Mouse (Mus musculus): ENCODE data around the gene Apoo. TPM values are rescaled to one million over a fixed set of nuclear protein-coding genes. Genes with fewer than 3 reads are reported as not detected.
"Not testable (repeated sequence)": the region's sequence is repeated elsewhere in the genome, so short reads cannot be mapped to it uniquely, and the experiment has no call there.

Apoo gene
- total RNA-seq (2021), result 10 to 100 TPM; 65.1 to 66.0 TPM
- long read RNA-seq, experiment 1, transcript Apoo-204 (9 exons, 784 nt), result major isoform, 36 of 44 reads
- long read RNA-seq, experiment 1, partial matches to known transcripts, result 2 of 44 reads
- long read RNA-seq, experiment 1, other reads (novel, unspliced or antisense), result 4 of 44 reads
- long read RNA-seq, experiment 2, transcript Apoo-204 (9 exons, 784 nt), result major isoform, 26 of 40 reads
- long read RNA-seq, experiment 2, partial matches to known transcripts, result 8 of 40 reads
- long read RNA-seq, experiment 2, other reads (novel, unspliced or antisense), result 4 of 40 reads

GRCm38 (mm10) chrX:94366670-94367241 lies at the start of gene Apoo, which contains the start of gene Fam90a1b:
Gene Apoo, plus strand, starts transcription at chrX:94367117.
Gene Fam90a1b, minus strand, starts transcription at chrX:94366777.
- peak; percentile 95 for DNase-seq (ENCODE audit: low spot score in 2 of 2)

GRCm38 (mm10) chrX:94321036-94321902 lies 45.6 kb upstream of the Apoo start:
- no peak for DNase-seq (ENCODE audit: low spot score in 2 of 2)

- not testable (repeated sequence) for DNase-seq (ENCODE audit: low spot score in 2 of 2)
These were observed 23.3 kb upstream of the Apoo start for GRCm38 (mm10) chrX:94343638-94344037.

DNA sequence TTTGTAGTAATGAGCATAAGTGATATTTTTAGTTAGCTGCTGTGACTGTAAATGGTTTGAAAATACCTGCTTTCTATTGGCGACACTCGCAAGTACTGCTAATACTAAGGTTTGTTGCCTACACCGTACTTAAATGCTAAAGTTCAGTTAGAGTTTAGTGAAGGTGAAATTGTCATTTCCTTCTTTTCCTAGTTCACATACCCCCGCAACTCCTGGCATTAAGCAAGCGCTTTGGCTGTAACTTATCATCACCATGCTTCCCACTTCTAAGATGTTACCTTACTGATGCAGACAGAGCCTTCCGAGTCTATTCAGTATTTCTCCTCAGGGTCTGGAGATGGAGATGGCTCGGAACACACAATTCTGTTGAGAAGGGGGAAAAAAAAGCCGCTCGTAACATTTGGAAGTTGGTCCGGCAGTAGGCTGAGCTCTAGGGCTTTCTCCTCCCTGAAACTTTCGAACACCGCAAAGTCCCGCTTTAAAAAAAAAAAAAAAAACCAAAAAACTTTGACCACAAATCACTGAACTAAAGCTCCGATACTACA lies 1.5 kb upstream of the Apoo start:
- peak in 1 of 2 experiments; percentile 1 for DNase-seq (ENCODE audit: low spot score in 2 of 2)

- DNase-seq (ENCODE audit: low spot score in 2 of 2), result peak; percentile 2 to 5
These were observed 888 bp upstream of the Apoo start for GRCm38 (mm10) chrX:94366029-94366428.

- peak in 1 of 2 experiments; percentile 5 for DNase-seq (ENCODE audit: low spot score in 2 of 2)
These were observed 331 bp downstream of the Apoo start for GRCm38 (mm10) chrX:94367248-94367647.

GRCm38 (mm10) chrX:94378734-94379133 lies 11.8 kb downstream of the Apoo start:
- no peak for DNase-seq (ENCODE audit: low spot score in 2 of 2)

DNA sequence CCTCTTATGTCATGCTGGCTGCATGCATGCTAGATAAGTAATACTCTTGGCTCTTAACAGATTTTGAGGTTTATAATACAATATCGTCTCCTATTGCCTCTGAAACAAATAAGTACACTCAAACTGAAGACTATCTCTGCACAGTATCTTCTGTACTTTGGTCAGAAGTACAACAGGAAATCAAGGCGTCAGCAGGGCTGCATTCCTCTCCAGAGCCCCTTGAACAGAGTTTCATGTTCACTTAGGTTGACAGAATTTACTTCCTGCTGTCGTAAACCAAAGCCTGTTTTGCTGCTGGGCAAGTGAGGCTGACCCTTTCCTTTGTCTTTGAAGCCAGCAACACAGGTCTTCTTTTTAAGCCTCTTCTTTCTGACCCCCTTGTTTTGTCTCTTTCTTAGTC lies 42.1 kb downstream of the Apoo start:
- DNase-seq (ENCODE audit: low spot score in 2 of 2), result no peak

- DNase-seq (ENCODE audit: low spot score in 2 of 2), result no peak
These were observed 53.3 kb downstream of the Apoo start for GRCm38 (mm10) chrX:94420210-94420609.

DNA sequence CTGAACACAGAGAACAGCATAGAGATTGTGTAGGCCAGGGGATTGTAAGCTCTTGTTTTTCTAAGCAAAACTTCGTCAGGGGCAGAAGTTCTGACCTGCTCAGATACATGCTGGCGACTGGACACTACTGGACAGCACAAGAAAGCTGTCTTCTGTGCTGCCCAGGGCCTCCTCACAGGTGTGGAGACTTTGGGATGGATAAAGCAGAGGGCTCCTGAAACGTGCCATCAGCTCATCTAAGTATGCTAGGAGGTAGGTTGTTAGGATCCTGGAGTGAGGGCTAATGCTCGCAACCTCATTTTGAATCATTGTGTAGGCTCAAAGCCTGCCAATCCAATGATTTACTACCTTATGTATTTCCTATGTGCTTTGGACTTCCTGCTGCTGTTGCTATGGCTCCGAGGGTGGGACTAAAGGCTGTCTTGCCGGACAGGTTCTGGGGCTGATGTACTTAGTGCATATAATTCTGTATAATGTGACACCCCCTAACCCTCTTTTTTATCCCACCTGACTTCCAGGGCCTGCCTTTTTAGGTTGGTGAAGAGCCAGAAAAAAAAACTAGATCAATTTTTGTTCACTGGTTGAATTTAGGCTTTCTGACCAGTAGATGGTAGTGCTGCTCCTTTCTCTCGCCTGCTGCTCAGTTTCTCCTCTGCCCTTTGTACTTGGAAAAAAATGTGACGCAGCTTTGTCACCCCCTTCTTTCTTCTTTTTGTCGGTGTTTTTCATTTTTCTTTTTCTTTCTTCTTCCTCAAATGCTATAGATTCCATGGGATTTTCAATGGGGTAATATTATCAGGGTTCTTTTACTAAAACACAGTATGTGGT lies 64.8 kb downstream of the Apoo start:
- DNase-seq (ENCODE audit: low spot score in 2 of 2), result peak in 1 of 2 experiments; percentile 19

GRCm38 (mm10) chrX:94445427-94445826 lies 78.5 kb downstream of the Apoo start:
- DNase-seq (ENCODE audit: low spot score in 2 of 2), result not testable (repeated sequence)

- DNase-seq (ENCODE audit: low spot score in 2 of 2), result not testable (repeated sequence)
These were observed 79.1 kb downstream of the Apoo start for GRCm38 (mm10) chrX:94446021-94446420.

DNA sequence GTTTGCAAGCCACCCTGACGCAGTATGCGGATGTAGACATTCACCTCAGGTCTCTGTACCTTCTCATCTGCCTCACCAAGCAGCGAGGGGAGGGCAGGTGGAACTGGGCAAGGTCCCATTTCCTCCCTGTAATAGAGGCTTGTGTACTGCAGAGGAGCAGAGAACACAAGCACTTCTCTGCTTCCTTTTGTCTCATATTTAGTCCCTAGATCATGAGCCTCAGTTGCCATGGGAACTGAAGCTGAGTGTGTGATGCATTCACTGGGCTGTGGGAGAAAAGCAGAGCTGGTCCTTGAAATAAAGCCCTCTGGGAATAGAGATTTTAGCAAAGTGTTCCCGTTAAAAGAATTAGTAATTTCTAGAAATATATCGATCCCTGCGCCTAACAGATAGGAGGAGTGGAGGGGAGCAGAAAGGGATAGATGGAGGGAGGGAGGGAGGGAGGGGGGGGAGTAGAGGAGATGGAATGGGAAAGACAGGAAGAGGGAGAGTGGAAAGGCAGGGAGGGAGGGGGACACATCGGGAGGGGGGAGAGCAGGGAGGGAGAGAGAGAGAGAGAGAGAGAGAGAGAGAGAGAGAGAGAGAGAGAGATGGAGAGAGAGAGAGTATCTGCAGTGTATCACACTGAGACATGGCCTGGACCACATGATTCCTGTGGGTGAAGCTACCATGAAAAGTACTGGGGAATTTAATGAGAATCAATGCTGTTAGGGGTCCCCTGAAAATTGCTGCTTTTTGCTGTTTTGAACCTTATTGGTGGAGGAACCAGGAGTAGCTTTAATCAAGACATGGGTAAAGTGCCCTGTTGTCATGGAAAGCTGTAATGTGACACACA lies 83.3 kb downstream of the Apoo start:
- DNase-seq (ENCODE audit: low spot score in 2 of 2), result not testable (repeated sequence)

GRCm38 (mm10) chrX:94459346-94459745 lies 92.4 kb downstream of the Apoo start:
- DNase-seq (ENCODE audit: low spot score in 2 of 2), result no peak

DNA sequence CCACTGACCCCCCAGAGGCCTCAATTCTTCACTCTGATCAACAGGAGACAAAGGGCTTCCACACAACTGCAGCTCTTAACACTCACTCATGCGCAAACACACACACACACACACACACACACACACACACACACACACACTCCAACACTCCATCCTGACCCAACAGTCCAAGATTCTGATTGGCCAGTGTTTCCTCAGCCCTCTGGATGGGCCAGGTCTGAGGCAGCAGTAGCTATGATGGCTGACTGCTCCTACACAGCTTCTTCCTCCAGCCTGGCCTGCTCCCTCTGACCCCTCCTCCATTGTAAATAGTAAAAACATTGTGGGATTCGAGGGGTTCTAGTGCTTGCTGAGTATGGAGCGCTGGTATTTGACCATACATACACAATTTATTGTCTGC lies 94.6 kb downstream of the Apoo start:
- not testable (repeated sequence) for DNase-seq (ENCODE audit: low spot score in 2 of 2)

DNA sequence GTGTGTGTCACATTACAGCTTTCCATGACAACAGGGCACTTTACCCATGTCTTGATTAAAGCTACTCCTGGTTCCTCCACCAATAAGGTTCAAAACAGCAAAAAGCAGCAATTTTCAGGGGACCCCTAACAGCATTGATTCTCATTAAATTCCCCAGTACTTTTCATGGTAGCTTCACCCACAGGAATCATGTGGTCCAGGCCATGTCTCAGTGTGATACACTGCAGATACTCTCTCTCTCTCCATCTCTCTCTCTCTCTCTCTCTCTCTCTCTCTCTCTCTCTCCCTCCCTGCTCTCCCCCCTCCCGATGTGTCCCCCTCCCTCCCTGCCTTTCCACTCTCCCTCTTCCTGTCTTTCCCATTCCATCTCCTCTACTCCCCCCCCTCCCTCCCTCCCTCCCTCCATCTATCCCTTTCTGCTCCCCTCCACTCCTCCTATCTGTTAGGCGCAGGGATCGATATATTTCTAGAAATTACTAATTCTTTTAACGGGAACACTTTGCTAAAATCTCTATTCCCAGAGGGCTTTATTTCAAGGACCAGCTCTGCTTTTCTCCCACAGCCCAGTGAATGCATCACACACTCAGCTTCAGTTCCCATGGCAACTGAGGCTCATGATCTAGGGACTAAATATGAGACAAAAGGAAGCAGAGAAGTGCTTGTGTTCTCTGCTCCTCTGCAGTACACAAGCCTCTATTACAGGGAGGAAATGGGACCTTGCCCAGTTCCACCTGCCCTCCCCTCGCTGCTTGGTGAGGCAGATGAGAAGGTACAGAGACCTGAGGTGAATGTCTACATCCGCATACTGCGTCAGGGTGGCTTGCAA lies 95.9 kb downstream of the Apoo start:
- not testable (repeated sequence) for DNase-seq (ENCODE audit: low spot score in 2 of 2)

Data from left cerebral cortex, adult 18-20 months (tissue).